10 mouse cellular contexts compared by ENCODE assay signal in the genomic region with DNA sequence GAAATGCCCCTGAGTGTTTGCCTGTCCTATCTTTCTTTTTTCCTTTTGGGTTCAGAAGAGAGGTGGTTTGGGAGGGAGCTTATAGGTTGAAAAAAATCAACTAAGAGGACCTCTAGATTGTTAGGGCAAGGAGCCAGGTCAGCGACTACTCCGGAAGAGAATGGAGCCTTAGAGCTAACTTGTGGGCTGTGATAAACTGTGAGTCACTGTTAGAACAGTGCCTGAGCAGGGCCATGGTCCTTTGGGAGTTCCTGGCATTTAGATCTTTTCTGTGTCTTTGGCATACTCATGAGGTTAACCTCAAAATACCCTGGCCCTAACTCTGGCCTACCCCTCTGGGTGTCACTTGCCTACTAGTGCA. TPM values are rescaled to one million over a fixed set of nuclear protein-coding genes. Genes with fewer than 3 reads are reported as not detected.
DNase-seq lines count a peak whose midpoint lies in the region; ATAC-seq and TF ChIP-seq lines count a peak whose summit lies in the region.
"Had no signal": no experiment of that assay in that cellular context is flagged by ENCODE, and none has a peak within 500 bp of the region (broad histone marks: within the 10 kb centered on the region; RNA-seq: fewer than 3 reads in every experiment).

No protein-coding gene starts in this region.

- 0 out of 2 replicates have a peak overlapping the region, but pooled peaks have one; percentile 13 for H3K27ac ChIP-seq in midbrain, embryonic 15.5 days
- no peak overlapping the region for H3K27ac ChIP-seq in midbrain, embryonic 14.5 days (replicated peaks; ENCODE audit: low read depth, low read length)
- peak overlapping the region; percentile 74 for H3K27ac ChIP-seq in heart, adult 2 months
- H3K27ac ChIP-seq in liver, embryonic 14.5 days = peak overlapping the region; percentile 46
- H3K27ac ChIP-seq in stomach, postnatal 0 days (replicated peaks) = peak overlapping the region; percentile 53; the same call in 1 of the 2 replicates

- no peaks in the 10 kb centered on the region for H3K9me3 ChIP-seq in midbrain, embryonic 15.5 days
- H3K9me3 ChIP-seq in midbrain, embryonic 14.5 days (ENCODE audit: control insufficient read depth, low read length) = no peaks in the 10 kb centered on the region
- H3K9me3 ChIP-seq in liver, embryonic 14.5 days (ENCODE audit: control insufficient read depth, low read length) = no peaks in the 10 kb centered on the region
- H3K9me3 ChIP-seq in stomach, postnatal 0 days (ENCODE audit: control insufficient read depth, low read length) = no peaks in the 10 kb centered on the region

- intact Hi-C loops in heart, adult 2 months (cut with DNase I) = no loop called here

- no peak overlapping the region for H3K4me3 ChIP-seq in midbrain, embryonic 15.5 days
- no peak overlapping the region for H3K4me3 ChIP-seq in midbrain, embryonic 14.5 days (replicated peaks; ENCODE audit: low read depth, low read length)
- H3K4me3 ChIP-seq in heart, adult 2 months = no peak overlapping the region
- no peak overlapping the region for H3K4me3 ChIP-seq in liver, embryonic 14.5 days (ENCODE audit: insufficient read depth in 1 of 2, low read depth in 2 of 2, low read length in 2 of 2)
- H3K4me3 ChIP-seq in stomach, postnatal 0 days (ENCODE audit: low read depth, low read length) = no peak overlapping the region
- H3K4me3 ChIP-seq: erythroblast, embryonic 14.5 days had no signal

- 78% methylated on average over 2 of the region's 2 CpGs for WGBS in midbrain, embryonic 15.5 days
- WGBS in midbrain, embryonic 14.5 days = 98% methylated on average over 2 of the region's 2 CpGs
- 25% methylated on average over 2 of the region's 2 CpGs for WGBS in heart, adult 2 months
- WGBS in liver, embryonic 14.5 days (ENCODE audit: insufficient replicate concordance) = 51% methylated on average over 2 of the region's 2 CpGs
- 32% methylated on average over 2 of the region's 2 CpGs for WGBS in stomach, postnatal 0 days

- no peak overlapping the region for H3K4me2 ChIP-seq in midbrain, embryonic 15.5 days
- H3K4me2 ChIP-seq in midbrain, embryonic 14.5 days (ENCODE audit: low read length) = no peak overlapping the region
- H3K4me2 ChIP-seq in liver, embryonic 14.5 days (ENCODE audit: low read depth) = no peak overlapping the region; the same call in 1 of the 2 replicates
- no peak overlapping the region for H3K4me2 ChIP-seq in stomach, postnatal 0 days (replicated peaks; ENCODE audit: low read depth)

- no peak for TF ChIP-seq POLR2A in heart, adult 2 months (IDR thresholded peaks at IDR 0.05; ENCODE audit: insufficient read depth, low read depth, low read length)

- no peaks in the 10 kb centered on the region for H3K79me2 ChIP-seq in heart, adult 2 months (replicated peaks; ENCODE audit: control insufficient read depth, insufficient read depth, low read length)

- H3K27me3 ChIP-seq in midbrain, embryonic 15.5 days (replicated peaks) = no peaks in the 10 kb centered on the region
- H3K27me3 ChIP-seq in midbrain, embryonic 14.5 days (ENCODE audit: control insufficient read depth, insufficient read depth, low read length) = no peaks in the 10 kb centered on the region
- H3K27me3 ChIP-seq in heart, adult 2 months (ENCODE audit: control insufficient read depth, insufficient read depth, low read length) = no peaks in the 10 kb centered on the region
- H3K27me3 ChIP-seq in liver, embryonic 14.5 days (ENCODE audit: control insufficient read depth, insufficient read depth, low read length) = no peaks in the 10 kb centered on the region
- no peaks in the 10 kb centered on the region for H3K27me3 ChIP-seq in stomach, postnatal 0 days (ENCODE audit: control insufficient read depth, insufficient read depth, low read length)

- no peak overlapping the region for H3K9ac ChIP-seq in midbrain, embryonic 15.5 days
- H3K9ac ChIP-seq in midbrain, embryonic 14.5 days (replicated peaks; ENCODE audit: low read length) = no peak overlapping the region
- no peak overlapping the region for H3K9ac ChIP-seq in heart, adult 2 months (ENCODE audit: low read depth, low read length)
- H3K9ac ChIP-seq in liver, embryonic 14.5 days (replicated peaks) = no peak overlapping the region
- H3K9ac ChIP-seq in stomach, postnatal 0 days (ENCODE audit: low read length) = no peak overlapping the region

- ATAC-seq in midbrain, embryonic 15.5 days (replicated peaks) = no peak
- ATAC-seq in midbrain, embryonic 14.5 days (ENCODE audit: low FRiP score, low TSS enrichment) = no peak
- no peak for ATAC-seq in liver, embryonic 14.5 days (ENCODE audit: insufficient read depth)
- peak; percentile 73 for ATAC-seq in stomach, postnatal 0 days (ENCODE audit: low FRiP score, low TSS enrichment)

- TF ChIP-seq EP300 in heart, adult 2 months (IDR thresholded peaks at IDR 0.05; ENCODE audit: insufficient read depth, low read depth, low read length) = 0 out of 2 replicates have a peak, but pooled peaks have one; percentile 21
- TF ChIP-seq EP300 in liver, embryonic 14.5 days (IDR thresholded peaks at IDR 0.05; ENCODE audit: low read depth) = no peak
- no peak for TF ChIP-seq EP300 in stomach, postnatal 0 days (optimal IDR thresholded peaks at IDR 0.05)

- peaks cover 9% of the 10 kb centered on the region for H3K4me1 ChIP-seq in midbrain, embryonic 15.5 days
- no peaks in the 10 kb centered on the region for H3K4me1 ChIP-seq in midbrain, embryonic 14.5 days (ENCODE audit: control insufficient read depth, insufficient read depth, low read length)
- H3K4me1 ChIP-seq in heart, adult 2 months (ENCODE audit: control insufficient read depth, insufficient read depth, low read length) = peaks cover 16% of the 10 kb centered on the region
- H3K4me1 ChIP-seq in liver, embryonic 14.5 days (replicated peaks; ENCODE audit: control insufficient read depth in 2 of 2, insufficient read depth in 2 of 2, low read length in 1 of 2) = peaks cover 23 to 34% of the 10 kb centered on the region in 2 experiments
- no peaks in the 10 kb centered on the region for H3K4me1 ChIP-seq in stomach, postnatal 0 days (replicated peaks; ENCODE audit: control insufficient read depth, insufficient read depth)

- DNase-seq in midbrain, embryonic 14.5 days = no peak
- DNase-seq in heart, adult 2 months = peak; percentile 26 to 48
- DNase-seq in liver, embryonic 14.5 days (ENCODE audit: low read depth in 3 of 3, low spot score in 3 of 3) = no peak
- peak; percentile 48 for DNase-seq in stomach, postnatal 0 days (ENCODE audit: low spot score)
- DNase-seq in thymus, postnatal 4 days = no peak
- no peak for DNase-seq in right cerebral cortex, postnatal 4 days
- DNase-seq in T-cell, adult 2 months (ENCODE audit: low spot score) = no peak
- DNase-seq: left cerebral cortex, postnatal 4 days had no signal

- TF ChIP-seq CTCF in heart, adult 2 months (IDR thresholded peaks at IDR 0.05) = no peak
- no peak for TF ChIP-seq CTCF in liver, embryonic 14.5 days (IDR thresholded peaks at IDR 0.05; ENCODE audit: low read depth)
- TF ChIP-seq CTCF in stomach, postnatal 0 days (IDR thresholded peaks at IDR 0.05; ENCODE audit: low read depth) = no peak

- H3K36me3 ChIP-seq in midbrain, embryonic 15.5 days (replicated peaks) = peaks cover 6% of the 10 kb centered on the region; the same call in 1 of the 2 replicates
- peaks cover 15% of the 10 kb centered on the region for H3K36me3 ChIP-seq in midbrain, embryonic 14.5 days (ENCODE audit: control insufficient read depth, insufficient read depth, low read length)
- H3K36me3 ChIP-seq in heart, adult 2 months (ENCODE audit: control insufficient read depth, insufficient read depth, low read length) = peaks cover 13% of the 10 kb centered on the region; the same call in 1 of the 2 replicates
- H3K36me3 ChIP-seq in liver, embryonic 14.5 days (replicated peaks; ENCODE audit: control insufficient read depth, insufficient read depth, low read depth) = peaks cover under 1% of the 10 kb centered on the region
- no peaks in the 10 kb centered on the region for H3K36me3 ChIP-seq in stomach, postnatal 0 days (ENCODE audit: control insufficient read depth, insufficient read depth, low read length)

RNA-seq across cellular contexts. Expression of a gene that starts 45.5 kb away (rescaled TPM):
- 12.0 and 12.3 TPM in 2 replicates for polyA plus RNA-seq in midbrain, embryonic 15.5 days (2015; fragmentation: Nextera tagmentation; extraction: Ambion mirVana)
- polyA plus RNA-seq in midbrain, embryonic 14.5 days (2014; fragmentation: Nextera tagmentation; extraction: Ambion mirVana) = 6.7 and 10.3 TPM in 2 replicates
- 10 to 100 TPM; 71.6 to 90.9 TPM for total RNA-seq in heart, adult 2 months (2021)
- 53.8 and 99.2 TPM in 2 replicates for polyA plus RNA-seq in heart, adult 2 months (2012; rRNA removed)
- 8.1 and 8.2 TPM in 2 replicates for polyA plus RNA-seq in liver, embryonic 14.5 days (2012; rRNA removed)
- polyA plus RNA-seq in liver, embryonic 14.5 days (2014; fragmentation: Nextera tagmentation; extraction: Ambion mirVana) = 5.0 and 6.0 TPM in 2 replicates
- 6.6 and 6.7 TPM in 2 replicates for polyA plus RNA-seq in stomach, postnatal 0 days (2015; fragmentation: Nextera tagmentation; extraction: Ambion mirVana)

Comparison
In these comparisons a context has a peak if more than half of its experiments do, and no peak if none do; other contexts are left out.
1. DNase-seq: peak in heart, adult 2 months (2 of 2) and stomach, postnatal 0 days (single experiment); none in midbrain, embryonic 14.5 days (single experiment), liver, embryonic 14.5 days (0 of 3), thymus, postnatal 4 days (single experiment), right cerebral cortex, postnatal 4 days (single experiment) and T-cell, adult 2 months (single experiment).